Mouse (Mus musculus): ENCODE results near the gene Rnf207. TPM values are rescaled to one million over a fixed set of nuclear protein-coding genes. Genes with fewer than 3 reads are reported as not detected.
A peak's percentile ranks its signal among the peaks of the same experiment; 100 is the strongest.

The Rnf207 gene
- polyA plus RNA-seq (2015; fragmentation: Nextera tagmentation; extraction: Ambion mirVana): 8.6 and 8.8 TPM in 2 replicates

GRCm38 (mm10) chr4:152318517-152319234 is at the start of gene Rnf207:
Gene Rnf207 (minus strand): TSS chr4:152318993.
- H3K36me3 ChIP-seq: no peaks in the 10 kb centered on the region
- H3K4me2 ChIP-seq: peak within 1 kb of the TSS; percentile 32
- no peak within 1 kb of the TSS for H3K27ac ChIP-seq (replicated peaks)
- peak within 1 kb of the TSS; percentile 3; the same call in 1 of the 2 replicates for H3K4me3 ChIP-seq
- H3K9me3 ChIP-seq: no peaks in the 10 kb centered on the region
- no peak; the same call in 1 of the 2 replicates for ATAC-seq (ENCODE audit: low FRiP score, low read depth)
- no peak within 1 kb of the TSS for H3K9ac ChIP-seq
- peaks cover 19% of the 10 kb centered on the region for H3K4me1 ChIP-seq (replicated peaks)
- peaks cover 49% of the 10 kb centered on the region for H3K27me3 ChIP-seq
- WGBS: 5% methylated on average over 26 of the region's 26 CpGs

GRCm38 (mm10) chr4:152365228-152365627 is 46.4 kb upstream of the Rnf207 start:
- H3K27me3 ChIP-seq: no peaks in the 10 kb centered on the region
- peak overlapping the region; percentile 15; the same call in 1 of the 2 replicates for H3K27ac ChIP-seq (replicated peaks)
- peaks cover 19% of the 10 kb centered on the region for H3K4me1 ChIP-seq (replicated peaks)
- WGBS: 30% methylated on average over 7 of the region's 7 CpGs
- no peak overlapping the region for H3K4me3 ChIP-seq
- ATAC-seq (ENCODE audit: low FRiP score, low read depth): no peak
- H3K9ac ChIP-seq: no peak overlapping the region
- H3K9me3 ChIP-seq: no peaks in the 10 kb centered on the region
- peaks cover 22% of the 10 kb centered on the region for H3K36me3 ChIP-seq
- no peak overlapping the region for H3K4me2 ChIP-seq

- Histone ChIP-seq H3K4me1 (replicated peaks) (peaks cover 19% of the 10 kb centered on the region), H3K4me3 (no peak overlapping the region), H3K9me3 (no peaks in the 10 kb centered on the region), H3K27me3 (0 out of 2 replicates have a peak, but pooled peaks cover 8% of the 10 kb centered on the region), H3K36me3 (peaks cover 17% of the 10 kb centered on the region), H3K27ac (replicated peaks) (no peak overlapping the region), H3K9ac (no peak overlapping the region), H3K4me2 (no peak overlapping the region)
- no peak for ATAC-seq (ENCODE audit: low FRiP score, low read depth)
- WGBS: 62% methylated on average over 9 of the region's 9 CpGs
These were observed 43.4 kb upstream of the Rnf207 start for GRCm38 (mm10) chr4:152362180-152362579.

- no peaks in the 10 kb centered on the region for H3K9me3 ChIP-seq
- peaks cover 24% of the 10 kb centered on the region for H3K36me3 ChIP-seq
- no peak for ATAC-seq (ENCODE audit: low FRiP score, low read depth)
- H3K27ac ChIP-seq (replicated peaks): no peak overlapping the region
- 3% methylated on average over 23 of the region's 24 CpGs for whole genome bisulfite sequencing
- H3K4me2 ChIP-seq: peak overlapping the region; percentile 12; the same call in 1 of the 2 replicates
- no peak overlapping the region for H3K4me3 ChIP-seq
- H3K9ac ChIP-seq: no peak overlapping the region
- H3K4me1 ChIP-seq (replicated peaks): peaks cover 18% of the 10 kb centered on the region
- H3K27me3 ChIP-seq: 0 out of 2 replicates have a peak, but pooled peaks cover 12% of the 10 kb centered on the region
These were observed 42.1 kb upstream of the Rnf207 start for GRCm38 (mm10) chr4:152360855-152361254.

- no peak overlapping the region for H3K4me3 ChIP-seq
- 0 out of 2 replicates have a peak, but pooled peaks cover 12% of the 10 kb centered on the region for H3K27me3 ChIP-seq
- H3K9me3 ChIP-seq: no peaks in the 10 kb centered on the region
- no peak overlapping the region for H3K27ac ChIP-seq (replicated peaks)
- H3K36me3 ChIP-seq: peaks cover 30% of the 10 kb centered on the region
- H3K4me2 ChIP-seq: no peak overlapping the region
- 6% methylated on average over 11 of the region's 11 CpGs for WGBS
- H3K9ac ChIP-seq: no peak overlapping the region
- H3K4me1 ChIP-seq (replicated peaks): peaks cover 8% of the 10 kb centered on the region; the same call in 1 of the 2 replicates
- ATAC-seq (ENCODE audit: low FRiP score, low read depth): no peak
These were observed 40.9 kb upstream of the Rnf207 start for GRCm38 (mm10) chr4:152359700-152360099.

GRCm38 (mm10) chr4:152355672-152356071 is 36.9 kb upstream of the Rnf207 start:
- Histone ChIP-seq H3K27me3 (0 out of 2 replicates have a peak, but pooled peaks cover 12% of the 10 kb centered on the region), H3K4me1 (replicated peaks) (peaks cover 19% of the 10 kb centered on the region), H3K36me3 (peaks cover 26% of the 10 kb centered on the region), H3K4me2 (no peak overlapping the region), H3K9ac (no peak overlapping the region), H3K4me3 (no peak overlapping the region), H3K27ac (replicated peaks) (no peak overlapping the region), H3K9me3 (no peaks in the 10 kb centered on the region)
- 82% methylated on average over 7 of the region's 7 CpGs for WGBS
- ATAC-seq (ENCODE audit: low FRiP score, low read depth): no peak

- WGBS: 75% methylated on average over 14 of the region's 14 CpGs
- H3K36me3 ChIP-seq: peaks cover 26% of the 10 kb centered on the region
- no peak overlapping the region for H3K27ac ChIP-seq (replicated peaks)
- no peak overlapping the region for H3K4me2 ChIP-seq
- H3K9ac ChIP-seq: no peak overlapping the region
- H3K4me3 ChIP-seq: no peak overlapping the region
- H3K27me3 ChIP-seq: 0 out of 2 replicates have a peak, but pooled peaks cover 8% of the 10 kb centered on the region
- H3K9me3 ChIP-seq: no peaks in the 10 kb centered on the region
- ATAC-seq (ENCODE audit: low FRiP score, low read depth): no peak
- peaks cover 32% of the 10 kb centered on the region for H3K4me1 ChIP-seq (replicated peaks)
These were observed 35.3 kb upstream of the Rnf207 start for GRCm38 (mm10) chr4:152353886-152354637.

- Histone ChIP-seq H3K27ac (replicated peaks) (peak overlapping the region; percentile 89), H3K9ac (peak overlapping the region; percentile 14; the same call in 1 of the 2 replicates), H3K4me2 (0 out of 2 replicates have a peak overlapping the region, but pooled peaks have one; percentile 2), H3K27me3 (0 out of 2 replicates have a peak, but pooled peaks cover under 1% of the 10 kb centered on the region), H3K9me3 (no peaks in the 10 kb centered on the region), H3K4me3 (no peak overlapping the region), H3K36me3 (peaks cover 19% of the 10 kb centered on the region), H3K4me1 (replicated peaks) (peaks cover 40% of the 10 kb centered on the region)
- no peak for ATAC-seq (ENCODE audit: low FRiP score, low read depth)
- WGBS: 12% methylated on average over 14 of the region's 14 CpGs
These were observed 32.9 kb upstream of the Rnf207 start for GRCm38 (mm10) chr4:152351422-152352305.

GRCm38 (mm10) chr4:152350722-152351421 is 32.1 kb upstream of the Rnf207 start:
- Histone ChIP-seq H3K4me2 (0 out of 2 replicates have a peak overlapping the region, but pooled peaks have one; percentile 52), H3K36me3 (peaks cover 12% of the 10 kb centered on the region; the same call in 1 of the 2 replicates), H3K9ac (peak overlapping the region; percentile 14; the same call in 1 of the 2 replicates), H3K4me1 (replicated peaks) (peaks cover 43% of the 10 kb centered on the region), H3K27ac (replicated peaks) (peak overlapping the region; percentile 89), H3K9me3 (no peaks in the 10 kb centered on the region), H3K4me3 (no peak overlapping the region), H3K27me3 (no peaks in the 10 kb centered on the region)
- peak; percentile 23; the same call in 1 of the 2 replicates for ATAC-seq (ENCODE audit: low FRiP score, low read depth)
- WGBS: 37% methylated on average over 8 of the region's 8 CpGs

- H3K4me2 ChIP-seq: peak overlapping the region; percentile 52
- peak overlapping the region; percentile 34 for H3K9ac ChIP-seq
- peak overlapping the region; percentile 89 for H3K27ac ChIP-seq (replicated peaks)
- WGBS: 8% methylated on average over 17 of the region's 17 CpGs
- H3K36me3 ChIP-seq: peaks cover 6% of the 10 kb centered on the region; the same call in 1 of the 2 replicates
- H3K9me3 ChIP-seq: no peaks in the 10 kb centered on the region
- no peaks in the 10 kb centered on the region for H3K27me3 ChIP-seq
- H3K4me3 ChIP-seq: peak overlapping the region; percentile 25
- peaks cover 49% of the 10 kb centered on the region for H3K4me1 ChIP-seq (replicated peaks)
- ATAC-seq (ENCODE audit: low FRiP score, low read depth): peak; percentile 55
These were observed 31.1 kb upstream of the Rnf207 start for GRCm38 (mm10) chr4:152349837-152350381.

Measured in hindbrain, embryonic 15.5 days (tissue).